Mouse (Mus musculus) induced T-regulatory cell, adult 2 months (primary cell): Measurements from ENCODE around the gene Ubxn6.
A peak's percentile ranks its signal among the peaks of the same experiment; 100 is the strongest.

Source experiments
- DNase-seq: peaks from one replicate; pipeline ENCODE4 v3.0.0-alpha.2; 2012; ENCODE audit warnings: low read depth

Ubxn6 gene

GRCm38 (mm10) chr17:56100811-56101210 lies 26.0 kb upstream of the Ubxn6 start:
- no peak for DNase-seq

GRCm38 (mm10) chr17:56098711-56099572 lies 24.1 kb upstream of the Ubxn6 start:
- DNase-seq: no peak

DNA sequence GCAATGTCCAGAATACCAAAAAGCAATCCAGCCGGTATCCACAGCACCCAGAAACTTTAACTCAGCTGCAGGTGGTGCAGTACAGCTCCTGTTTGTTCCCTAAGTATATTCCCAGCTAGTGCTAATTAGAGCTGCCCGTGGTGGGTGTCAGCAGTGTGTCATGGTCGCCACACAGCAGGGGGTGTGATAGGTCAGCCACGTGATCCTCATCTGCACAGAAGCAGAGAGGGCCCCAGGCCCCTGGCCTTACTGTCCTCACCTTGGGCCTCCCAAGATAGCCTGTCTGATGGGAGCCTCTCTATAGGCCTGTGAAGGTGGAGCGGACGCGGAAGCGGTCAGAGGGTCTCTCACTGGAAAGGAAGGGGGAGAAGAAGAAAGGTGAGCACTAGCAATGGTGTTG lies 23.4 kb upstream of the Ubxn6 start:
- DNase-seq: no peak

DNA sequence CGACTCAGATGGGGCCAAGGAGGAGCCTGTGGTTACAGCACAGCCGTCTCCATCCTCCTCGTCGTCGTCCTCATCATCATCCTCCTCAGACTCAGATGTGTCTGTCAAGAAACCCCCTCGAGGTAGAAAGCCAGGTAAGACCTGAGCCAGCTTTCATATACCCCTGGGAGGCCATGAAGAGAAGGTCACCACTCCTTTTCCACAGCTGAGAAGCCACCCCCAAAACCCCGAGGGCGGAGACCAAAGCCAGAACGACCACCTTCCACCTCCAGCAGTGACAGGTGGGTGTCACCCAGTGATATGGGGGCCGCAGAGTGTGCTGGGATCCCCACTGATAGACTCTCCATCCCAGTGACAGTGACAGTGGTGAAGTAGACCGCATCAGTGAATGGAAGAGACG lies 22.1 kb upstream of the Ubxn6 start:
- DNase-seq: no peak

DNA sequence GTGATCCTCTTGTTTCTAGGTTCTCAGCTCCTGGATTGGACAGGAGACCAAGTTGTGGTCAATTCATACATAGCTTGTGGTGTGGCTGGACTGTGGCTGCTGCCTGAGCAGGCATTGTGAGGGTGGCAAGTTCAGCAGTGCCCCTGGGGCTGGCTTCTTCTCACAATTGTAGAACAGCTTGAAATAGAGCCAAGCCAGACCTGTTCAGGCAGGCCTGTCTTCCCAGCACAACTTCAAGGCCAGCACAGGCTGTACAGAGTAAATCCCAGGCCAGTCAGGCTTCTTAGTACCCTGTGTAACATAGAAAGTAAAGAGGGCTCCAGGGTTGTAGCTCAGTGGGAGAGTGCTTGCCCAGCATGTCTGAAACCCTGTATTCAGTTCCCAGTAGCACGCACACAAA lies 18.0 kb upstream of the Ubxn6 start:
- no peak for DNase-seq

DNA sequence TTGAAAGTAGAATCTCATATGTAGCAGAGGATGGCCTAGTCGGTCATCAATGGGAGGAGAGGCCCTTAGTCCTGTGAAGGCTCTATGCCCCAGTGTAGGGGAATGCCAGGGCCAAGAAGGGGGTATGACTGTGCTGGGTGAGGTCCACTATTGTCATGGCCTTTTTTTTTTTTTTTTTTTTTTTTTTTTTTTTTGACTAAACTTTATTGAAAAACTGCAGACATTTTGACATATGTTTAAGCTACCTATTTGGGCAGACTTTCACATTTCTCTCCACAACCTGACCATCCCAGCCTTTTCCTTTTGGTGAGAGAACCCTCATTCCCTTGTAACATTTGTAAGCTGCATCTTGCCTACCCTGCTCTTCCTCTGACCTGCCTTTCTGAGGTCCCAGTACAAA lies 17.5 kb upstream of the Ubxn6 start:
- peak; percentile 18 for DNase-seq

DNA sequence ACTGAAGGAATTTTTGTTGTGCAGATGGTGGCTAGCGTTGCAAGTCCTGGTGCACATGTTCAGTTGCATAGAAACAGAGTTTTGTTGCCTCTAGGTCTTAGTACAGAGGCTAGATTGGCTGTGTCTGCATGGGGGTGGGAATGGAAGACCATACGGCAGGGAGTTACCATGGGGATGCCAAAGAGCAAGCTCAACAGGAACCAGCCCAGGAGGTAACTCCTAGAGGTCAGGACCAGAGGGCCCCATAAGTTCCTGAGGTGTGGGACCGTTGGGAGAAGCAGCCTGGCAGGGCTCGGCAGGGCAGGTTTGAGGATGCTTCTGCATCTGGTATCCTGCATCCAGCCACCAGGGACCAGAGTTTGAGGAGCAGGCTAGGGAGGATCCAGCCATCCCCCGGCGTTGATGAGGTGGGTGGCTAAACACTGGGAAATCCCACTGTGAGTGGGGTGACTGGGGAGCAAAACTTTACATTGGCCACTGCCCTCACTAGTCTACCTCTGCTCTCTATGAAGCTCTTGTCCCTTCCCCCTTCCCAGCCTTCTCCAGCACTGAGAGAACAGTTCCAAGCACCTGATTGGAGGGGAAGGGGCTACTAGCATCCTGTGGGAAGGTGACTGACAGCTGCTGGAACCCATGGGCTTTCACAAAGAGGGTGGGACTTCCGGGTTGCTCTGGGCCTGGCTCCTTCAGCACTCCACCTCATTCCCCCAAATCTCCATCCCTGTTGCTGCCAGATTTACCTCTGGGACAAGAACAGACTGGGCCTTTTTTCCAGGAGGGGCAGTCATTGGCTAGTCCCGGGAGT lies 6.2 kb upstream of the Ubxn6 start:
- DNase-seq: peak; percentile 33

- DNase-seq: peak; percentile 41
Observed at GRCm38 (mm10) chr17:56079921-56080320, 5.1 kb upstream of the Ubxn6 start.

DNA sequence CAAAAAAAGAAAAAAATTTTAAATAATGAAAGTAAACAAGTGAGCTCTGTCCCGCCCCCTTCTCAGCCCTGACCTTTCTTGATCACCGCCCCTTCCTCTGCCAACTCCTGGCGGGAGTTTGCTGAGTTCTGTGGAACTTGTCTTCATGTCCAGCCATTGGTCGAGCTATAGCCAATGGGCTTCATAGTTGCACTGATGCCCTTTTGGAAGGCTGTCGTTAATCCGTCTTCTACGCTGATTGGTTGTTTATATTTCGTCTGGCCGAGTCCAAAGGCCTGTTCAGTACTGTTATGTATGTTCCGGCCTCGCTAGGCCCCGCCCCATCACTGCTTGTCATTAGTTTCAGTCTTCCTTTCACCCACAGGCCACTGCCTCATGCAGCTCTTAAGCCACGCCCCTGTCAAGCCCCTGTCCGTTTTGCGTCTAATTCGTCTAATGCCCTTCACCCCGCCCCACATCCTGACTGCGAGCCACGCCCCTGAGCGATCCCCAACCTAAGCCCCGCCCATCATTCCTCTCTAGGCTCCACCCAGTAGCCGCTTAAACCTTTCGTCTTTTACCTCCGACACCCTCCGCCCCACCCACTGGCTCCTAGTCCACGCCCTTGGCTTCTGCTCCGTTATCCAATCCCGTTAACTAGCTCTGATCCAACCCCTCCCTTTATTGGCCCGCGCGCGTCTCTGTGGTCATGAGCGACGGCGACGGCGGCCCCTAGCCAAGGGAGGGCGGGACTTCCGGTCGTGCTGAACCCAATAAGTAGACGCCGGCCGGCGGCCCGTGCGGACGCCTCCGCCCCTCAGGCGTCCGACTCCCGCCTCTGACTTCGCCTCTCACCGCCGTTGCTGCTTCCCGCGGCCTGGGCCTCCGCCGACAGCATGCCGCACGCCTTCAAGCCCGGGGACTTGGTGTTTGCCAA lies 4.3 kb upstream of the Ubxn6 start, which contains the start of gene Hdgfl2:
Gene Hdgfl2 (plus strand): TSS at position 755 of the 916 bp plus-strand sequence.
- DNase-seq: peak; percentile 100

GRCm38 (mm10) chr17:56078361-56078760 lies 3.5 kb upstream of the Ubxn6 start:
- DNase-seq: peak; percentile 40

DNA sequence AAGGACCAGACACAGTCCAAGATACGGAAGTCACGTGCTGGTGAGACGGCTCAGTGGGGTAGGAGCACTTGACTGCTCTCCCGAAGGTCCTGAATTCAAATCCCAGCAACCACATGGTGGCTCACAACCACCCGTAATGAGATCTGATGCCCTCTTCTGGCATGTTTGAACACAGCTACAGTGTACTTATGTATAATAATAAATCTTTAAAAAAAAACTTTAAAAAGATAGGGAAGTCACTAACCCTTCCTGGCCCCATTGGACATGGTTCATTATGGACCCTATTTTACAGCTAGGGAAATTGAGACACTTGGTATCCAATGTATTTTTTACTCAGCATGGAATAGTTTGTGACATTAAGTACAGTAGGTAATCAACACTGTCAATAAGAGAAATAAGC lies 2.7 kb upstream of the Ubxn6 start:
- DNase-seq: no peak

DNA sequence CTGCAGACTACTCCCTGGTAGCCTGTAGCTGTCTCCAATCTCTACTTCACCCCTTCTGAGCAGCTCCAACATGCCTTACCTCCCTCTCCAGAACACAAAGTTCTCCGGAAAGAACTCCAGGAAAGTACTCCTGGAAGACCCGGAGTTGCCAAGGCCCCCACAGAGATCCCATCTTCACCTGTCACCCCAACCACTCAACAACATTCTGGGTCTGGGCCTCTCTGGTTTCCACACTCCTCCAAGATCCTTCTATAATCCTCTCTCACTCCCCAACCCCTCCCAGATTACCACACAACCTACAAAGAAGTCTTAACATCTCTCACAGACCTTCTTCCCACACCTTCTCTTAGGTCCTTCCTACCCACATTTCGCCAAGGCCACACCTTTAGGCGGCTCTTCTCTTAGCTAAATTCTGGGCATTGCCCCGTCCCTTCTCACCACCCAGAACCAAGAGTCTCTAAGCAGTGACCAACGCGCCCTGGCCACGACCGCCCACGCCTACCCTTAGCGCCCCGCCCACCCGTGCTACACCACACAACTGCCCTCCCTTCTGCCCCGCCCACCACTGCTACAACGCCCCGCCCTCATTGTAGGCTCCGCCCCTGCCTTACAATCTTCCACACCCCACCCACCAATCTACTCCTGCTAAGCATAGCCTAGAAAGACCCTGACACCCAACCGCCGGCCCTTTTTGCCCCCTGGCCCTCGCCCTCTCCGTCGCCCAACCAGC lies 566 bp downstream of the Ubxn6 start:
- peak; percentile 94 for DNase-seq

DNA sequence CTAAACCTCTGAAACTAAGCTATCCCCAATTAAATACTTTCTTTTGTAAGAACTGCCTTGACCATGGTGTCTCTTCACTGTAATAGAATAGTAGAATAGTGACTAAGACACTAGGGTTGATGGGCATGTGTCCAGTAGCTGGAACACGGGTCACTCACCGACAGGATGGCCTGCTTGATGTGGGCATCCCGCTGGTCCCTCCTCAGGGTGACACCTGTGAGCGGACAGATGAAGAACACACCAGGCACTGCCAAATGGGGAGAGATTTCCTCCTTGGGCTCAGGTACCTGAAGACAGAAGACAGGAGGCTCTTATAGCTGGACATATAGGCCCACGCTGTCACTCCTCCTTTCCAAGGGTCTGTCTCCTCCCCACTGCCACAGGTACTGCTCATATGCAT lies 2.6 kb downstream of the Ubxn6 start:
- DNase-seq: no peak

DNA sequence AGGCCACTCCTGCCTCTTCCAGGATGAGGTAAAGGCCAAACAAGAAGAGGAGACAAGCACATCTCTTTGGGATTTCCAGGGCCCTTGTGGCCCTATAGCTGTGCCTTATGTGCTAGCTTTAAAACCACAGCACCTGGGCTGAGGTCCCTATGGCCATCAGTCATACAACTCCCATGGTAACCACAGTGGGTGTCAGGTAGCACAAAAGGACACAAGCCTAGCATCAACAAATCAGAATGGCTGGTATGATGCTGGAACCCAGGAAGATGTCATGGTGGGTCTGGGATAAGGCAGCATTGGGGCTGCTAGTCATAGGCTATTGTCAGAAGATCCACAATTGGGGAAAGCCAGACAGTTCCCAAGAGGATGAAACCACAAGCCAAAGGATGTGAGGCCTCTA lies 3.7 kb downstream of the Ubxn6 start:
- DNase-seq: no peak

GRCm38 (mm10) chr17:56069066-56069465 lies 5.8 kb downstream of the Ubxn6 start:
- DNase-seq: no peak

- no peak for DNase-seq
Observed at GRCm38 (mm10) chr17:56066451-56066850, 8.4 kb downstream of the Ubxn6 start.

DNA sequence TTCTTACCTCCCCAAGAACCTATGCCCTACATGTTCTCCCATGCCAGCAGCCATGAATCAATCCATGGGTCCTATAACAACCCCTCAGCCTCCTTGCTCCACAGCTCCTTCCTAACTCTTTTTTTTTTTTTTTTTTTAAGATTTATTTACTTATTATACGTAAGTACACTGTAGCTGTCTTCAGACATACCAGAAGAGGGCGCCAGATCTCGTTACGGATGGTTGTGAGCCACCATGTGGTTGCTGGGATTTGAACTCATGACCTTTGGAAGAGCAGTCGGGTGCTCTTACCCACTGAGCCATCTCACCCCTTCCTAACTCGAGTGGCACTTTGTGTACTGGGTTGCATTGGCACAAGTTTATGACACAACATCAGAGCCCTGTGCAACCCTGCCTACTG lies 9.1 kb downstream of the Ubxn6 start:
- peak; percentile 28 for DNase-seq

- DNase-seq: no peak
Observed at GRCm38 (mm10) chr17:56062081-56062480, 12.7 kb downstream of the Ubxn6 start.

DNA sequence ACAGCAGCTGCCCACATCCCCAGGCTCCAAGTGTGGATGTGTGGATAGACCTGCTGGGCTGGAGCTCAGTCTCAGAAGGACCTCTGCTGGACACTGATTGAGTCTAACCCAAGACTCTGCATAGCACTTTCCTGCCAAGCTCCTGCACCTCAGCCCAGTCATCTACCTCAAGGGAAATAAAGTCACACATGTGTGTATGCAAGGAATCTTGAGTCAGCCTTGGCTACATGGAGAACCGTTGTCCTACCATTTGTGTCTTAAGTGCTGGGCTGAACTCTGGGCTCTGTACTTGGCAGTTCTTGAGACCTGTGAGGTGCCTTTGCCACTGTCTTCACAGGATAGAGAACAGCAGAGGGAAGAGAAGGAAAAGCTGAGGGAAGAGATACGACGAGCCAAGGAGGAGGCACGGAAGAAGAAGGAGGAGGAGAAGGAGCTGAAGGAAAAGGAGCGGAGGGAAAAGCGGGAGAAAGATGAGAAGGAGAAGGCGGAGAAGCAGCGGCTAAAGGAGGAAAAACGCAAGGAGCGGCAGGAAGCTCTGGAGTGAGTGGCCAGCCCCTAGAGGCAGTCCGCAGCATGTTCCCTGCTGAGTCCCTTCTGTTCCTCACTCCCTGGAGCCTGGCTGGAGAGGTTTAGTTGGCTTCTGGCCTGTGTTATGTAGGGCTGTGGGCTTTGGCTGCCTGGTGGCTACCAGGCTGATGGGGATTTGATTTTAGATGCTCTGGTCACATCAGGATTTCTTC lies 17.3 kb downstream of the Ubxn6 start:
- DNase-seq: no peak

- no peak for DNase-seq
Observed at GRCm38 (mm10) chr17:56055945-56056678, 18.7 kb downstream of the Ubxn6 start.
